Mouse (Mus musculus) brown adipose tissue, adult 24 weeks (tissue): Measurements from ENCODE around the gene Serpina3m. TPM values are rescaled to one million over a fixed set of nuclear protein-coding genes. Genes with fewer than 3 reads are reported as not detected.

Source experiments
- H3K27ac ChIP-seq: fragments of 200-500 bp; replicated peaks from 2 replicates; pipeline ENCODE4 v1.5.1; 2012; ENCODE audit warnings: low read depth, mild to moderate bottlenecking, low read length
- H3K4me1 ChIP-seq: fragments of 200-500 bp; 2 replicates; pipeline ENCODE4 v1.6.1; 2012; ENCODE audit warnings: low read length, mixed read lengths; ENCODE audit not compliant: control insufficient read depth, insufficient read depth, insufficient read length
- H3K4me3 ChIP-seq: fragments of 200-500 bp; 2 replicates; pipeline ENCODE4 v1.5.1; 2012; ENCODE audit warnings: low read depth, mild to moderate bottlenecking, low read length, moderate library complexity; ENCODE audit not compliant: insufficient read depth
- polyA plus RNA-seq: library from polyadenylated mRNA; stranded (reverse); fragments of >200 nt; gene quantifications from 2 replicates; pipeline ENCODE4 v1.2.4, GENCODE M21; 2012; ENCODE audit not compliant: missing spikeins, insufficient read depth, insufficient read length

The Serpina3m gene
- polyA plus RNA-seq, 1 experiment = not detected

- H3K4me3 ChIP-seq = no peak overlapping the region
- H3K27ac ChIP-seq = no peak overlapping the region
- no peaks in the 10 kb centered on the region for H3K4me1 ChIP-seq
Measured at GRCm38 (mm10) chr12:104422615-104423392, 84.5 kb downstream of the Serpina3m start.

- Histone ChIP-seq H3K4me3 (no peak overlapping the region), H3K27ac (no peak overlapping the region), H3K4me1 (no peaks in the 10 kb centered on the region)
Measured at GRCm38 (mm10) chr12:104425591-104425990, 87.3 kb downstream of the Serpina3m start.

GRCm38 (mm10) chr12:104426915-104427314, 88.6 kb downstream of the Serpina3m start:
- Histone ChIP-seq H3K27ac (no peak overlapping the region), H3K4me1 (no peaks in the 10 kb centered on the region), H3K4me3 (no peak overlapping the region)

- no peak overlapping the region for H3K27ac ChIP-seq
- no peak overlapping the region for H3K4me3 ChIP-seq
- no peaks in the 10 kb centered on the region for H3K4me1 ChIP-seq
Measured at GRCm38 (mm10) chr12:104431359-104431758, 93.1 kb downstream of the Serpina3m start.

- Histone ChIP-seq H3K27ac (no peak overlapping the region), H3K4me1 (no peaks in the 10 kb centered on the region)
Measured at GRCm38 (mm10) chr12:104433214-104433613, 94.9 kb downstream of the Serpina3m start.

GRCm38 (mm10) chr12:104433951-104434735, 95.9 kb downstream of the Serpina3m start:
- H3K27ac ChIP-seq = no peak overlapping the region
- no peak overlapping the region for H3K4me3 ChIP-seq
- H3K4me1 ChIP-seq = no peaks in the 10 kb centered on the region

More at GRCm38 (mm10) chr12:104433214-104433613, 94.9 kb downstream of the Serpina3m start:
- no peak overlapping the region for H3K4me3 ChIP-seq

GRCm38 (mm10) chr12:104440087-104440760, 101.9 kb downstream of the Serpina3m start:
- no peak overlapping the region for H3K4me3 ChIP-seq
- no peak overlapping the region for H3K27ac ChIP-seq
- H3K4me1 ChIP-seq = no peaks in the 10 kb centered on the region

- no peak overlapping the region for H3K4me3 ChIP-seq
- H3K27ac ChIP-seq = no peak overlapping the region
- no peaks in the 10 kb centered on the region for H3K4me1 ChIP-seq
Measured at GRCm38 (mm10) chr12:104443716-104444115, 105.4 kb downstream of the Serpina3m start.

Other genes starting within 250 kb of the Serpina3m start
- not detected in 2 replicates for gene Serpina5, start 237.4 kb upstream of the Serpina3m start, polyA plus RNA-seq
- not detected in 2 replicates for gene Serpina3a, start 225.8 kb upstream of the Serpina3m start, polyA plus RNA-seq
- not detected in 2 replicates for gene Serpina3b, start 210.5 kb upstream of the Serpina3m start, polyA plus RNA-seq
- 13.7 and 14.2 TPM in 2 replicates for gene Serpina3c, start 184.6 kb upstream of the Serpina3m start, polyA plus RNA-seq
- gene Serpina3f, start 123.9 kb upstream of the Serpina3m start, polyA plus RNA-seq = not detected in 2 replicates
- gene Serpina3g, start 102.2 kb upstream of the Serpina3m start, polyA plus RNA-seq = not detected in 2 replicates
- not detected in 2 replicates for gene Serpina3i, start 75.4 kb upstream of the Serpina3m start, polyA plus RNA-seq
- 0.48 TPM in 1 of 2 replicates, not detected in the other for gene Serpina3j, start 23.9 kb upstream of the Serpina3m start, polyA plus RNA-seq
- 0.54 and 2.7 TPM in 2 replicates for gene Serpina3k, start within 50 bp of the Serpina3m start, polyA plus RNA-seq
- 14.6 and 16.0 TPM in 2 replicates for gene Serpina3n, start 68.2 kb downstream of the Serpina3m start, polyA plus RNA-seq
- gene Gsc, start 134.8 kb downstream of the Serpina3m start, polyA plus RNA-seq = not detected in 2 replicates